Mouse (Mus musculus) ES-E14 (cell line): ENCODE measurements around the gene Ptprg. TPM values are rescaled to one million over a fixed set of nuclear protein-coding genes. Genes with fewer than 3 reads are reported as not detected.
"Not testable (repeated sequence)": the region's sequence is repeated elsewhere in the genome, so short reads cannot be mapped to it uniquely, and the experiment has no call there.

Source experiments
- DNase-seq: peaks from one replicate; pipeline ENCODE4 v3.0.0-alpha.2; 2013; ENCODE audit warnings: low read depth, low spot score
- H3K27ac ChIP-seq: 2 replicates; pipeline ENCODE4 v1.5.1; 2012; ENCODE audit warnings: low read depth, mild to moderate bottlenecking, low read length, moderate library complexity, mixed read lengths; ENCODE audit not compliant: poor library complexity, insufficient read depth, severe bottlenecking
- H3K36me3 ChIP-seq: 2 replicates; pipeline ENCODE4 v1.6.1; 2012; ENCODE audit warnings: mild to moderate bottlenecking, low read length, moderate library complexity, mixed read lengths; ENCODE audit not compliant: control insufficient read depth, poor library complexity, insufficient read depth, severe bottlenecking
- H3K4me1 ChIP-seq, 2 experiments: fragments of 150-350 bp in 1 of 2; sonication (generic) in 1 of 2; 2 replicates each; pipeline ENCODE4 v1.6.1; 2012; ENCODE audit warnings: low read length in 2 of 2, mild to moderate bottlenecking in 1 of 2, mixed read lengths in 1 of 2; ENCODE audit not compliant: control insufficient read depth in 2 of 2, insufficient read depth in 2 of 2, poor library complexity in 1 of 2
- H3K4me3 ChIP-seq, 2 experiments: fragments of 150-350 bp in 1 of 2; sonication (generic) in 1 of 2; 2 replicates each; pipeline ENCODE4 v1.5.1; 2012; ENCODE audit warnings: low read length in 2 of 2, low read depth in 1 of 2, mild to moderate bottlenecking in 1 of 2, mixed read lengths in 1 of 2; ENCODE audit not compliant: insufficient read depth in 1 of 2, poor library complexity in 1 of 2, severe bottlenecking in 1 of 2
- H3K9ac ChIP-seq: 2 replicates; pipeline ENCODE4 v1.6.1; 2012; ENCODE audit warnings: low read depth, mild to moderate bottlenecking, low read length, mixed read lengths; ENCODE audit not compliant: poor library complexity, insufficient read depth, severe bottlenecking
- H3K9me3 ChIP-seq: fragments of 150-350 bp; sonication (generic); 2 replicates; pipeline ENCODE4 v1.6.1; 2012; ENCODE audit warnings: low read depth, mild to moderate bottlenecking, low read length; ENCODE audit not compliant: control insufficient read depth, insufficient read depth
- CHD2 ChIP-seq: IDR thresholded peaks from 2 replicates; pipeline ENCODE4 v1.6.1; 2014; ENCODE audit warnings: mild to moderate bottlenecking, low read depth, low read length, inconsistent platforms
- HCFC1 ChIP-seq: IDR thresholded peaks from 2 replicates; pipeline ENCODE4 v1.6.1; 2012; ENCODE audit warnings: low read length, inconsistent platforms, borderline replicate concordance; ENCODE audit not compliant: insufficient read depth
- MAFK ChIP-seq: IDR thresholded peaks from 2 replicates; pipeline ENCODE4 v1.6.1; 2014; ENCODE audit warnings: mild to moderate bottlenecking, low read depth, low read length, inconsistent platforms; ENCODE audit not compliant: insufficient read depth
- ZC3H11A ChIP-seq: IDR thresholded peaks from 2 replicates; pipeline ENCODE4 v1.6.1; 2012; ENCODE audit warnings: low read depth, mild to moderate bottlenecking, inconsistent platforms, low read length, borderline replicate concordance
- ZNF384 ChIP-seq: IDR thresholded peaks from 2 replicates; pipeline ENCODE4 v1.6.1; 2012; ENCODE audit warnings: low read depth, low read length, inconsistent platforms
- in situ Hi-C, 2 experiments: fragments of 600-800 bp; cut with MboI; formaldehyde crosslinking; loops; one replicate each; pipeline ENCODE4 v1.15.1; 2025; ENCODE audit warnings: low sequenced_read_pairs in 2 of 2, inconsistent platforms in 1 of 2; ENCODE audit not compliant: unreplicated experiment in 2 of 2
- total RNA-seq: library from RNA; depleted of rRNA; stranded (reverse); fragments of 300-350 nt; gene quantifications from 2 replicates; pipeline ENCODE4 v1.2.3, GENCODE M21; 2012

Gene Ptprg
- total RNA-seq, 1 experiment: 59.8 TPM

DNA sequence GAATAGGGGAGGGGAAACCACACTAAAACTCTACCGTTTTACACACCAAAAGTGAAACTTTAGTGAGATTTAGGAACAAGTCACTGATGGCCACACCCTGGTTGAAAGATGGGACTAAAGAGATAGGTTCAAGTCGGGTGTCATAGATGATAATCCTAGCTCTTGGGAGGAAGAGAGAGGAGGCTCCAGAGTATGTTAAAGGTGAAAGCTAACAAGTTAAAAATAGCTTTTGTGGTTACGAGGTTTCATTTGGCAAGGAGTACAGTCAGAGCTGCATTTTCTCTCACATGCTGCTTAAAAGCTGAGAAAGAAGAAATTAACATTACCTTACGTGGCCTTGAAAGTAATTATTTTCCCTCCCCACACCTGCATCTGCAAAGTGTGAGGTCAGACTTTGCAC lies 690.4 kb downstream of the Ptprg start:
- in situ Hi-C loops: no loop called here
- no peak for DNase-seq
- TF ChIP-seq CHD2 (no peak), ZNF384 (no peak), HCFC1 (no peak), ZC3H11A (no peak), MAFK (no peak)
- Histone ChIP-seq H3K4me1 (no peaks in the 10 kb centered on the region), H3K9me3 (no peaks in the 10 kb centered on the region), H3K27ac (no peak overlapping the region), H3K36me3 (no peaks in the 10 kb centered on the region), H3K4me3 (no peak overlapping the region), H3K9ac (no peak overlapping the region)

DNA sequence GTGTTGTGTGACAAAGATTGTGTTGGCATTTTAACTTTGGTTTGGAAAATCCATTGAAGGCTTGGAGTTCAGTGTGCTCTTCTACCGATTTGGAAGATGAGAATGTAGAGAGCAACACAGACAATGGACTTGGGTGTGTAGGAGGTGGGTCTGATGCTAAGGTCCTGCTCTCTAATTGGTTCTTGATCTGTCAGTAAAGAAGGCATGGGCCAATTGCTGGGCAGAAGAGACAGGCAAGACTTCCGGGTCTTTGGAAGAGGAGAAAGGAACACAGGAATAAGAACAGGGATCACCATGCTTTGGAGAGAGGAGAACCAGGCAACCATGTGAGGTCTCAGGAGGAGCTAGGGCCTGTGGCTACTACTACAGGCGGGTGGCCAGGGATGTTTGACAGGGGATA lies 722.7 kb downstream of the Ptprg start:
- in situ Hi-C loops: no loop called here
- no peak for DNase-seq
- no peaks in the 10 kb centered on the region for H3K36me3 ChIP-seq
- H3K9ac ChIP-seq: no peak overlapping the region
- TF ChIP-seq MAFK: no peak
- TF ChIP-seq ZC3H11A: no peak
- TF ChIP-seq HCFC1: no peak
- peak; percentile 79 for TF ChIP-seq CHD2
- TF ChIP-seq ZNF384: no peak
- H3K9me3 ChIP-seq: no peaks in the 10 kb centered on the region
- H3K4me3 ChIP-seq: peak overlapping the region in 1 of 2 experiments; percentile 27; a peak in 1 of 4 replicates
- no peaks in the 10 kb centered on the region for H3K4me1 ChIP-seq
- H3K27ac ChIP-seq: no peak overlapping the region

DNA sequence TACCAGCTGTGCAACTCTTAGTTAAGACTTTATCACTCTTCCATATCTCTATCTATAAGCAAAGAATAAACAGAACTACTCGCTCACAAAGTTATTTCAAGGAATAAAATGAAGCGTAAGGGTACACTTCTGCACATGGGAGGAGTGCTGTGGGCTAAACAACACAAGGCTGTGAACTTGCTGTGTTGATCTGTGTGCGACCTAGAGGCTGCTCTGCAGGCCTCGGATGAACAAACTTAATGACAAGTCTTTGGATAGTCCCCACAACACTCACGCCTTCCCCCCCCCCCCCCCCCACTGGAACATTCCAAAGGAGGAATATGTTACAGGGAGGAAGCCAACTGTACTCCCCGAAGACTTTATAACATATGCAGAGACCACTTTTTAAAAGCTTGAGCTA lies 730.3 kb downstream of the Ptprg start, which contains the start of gene Gm49355:
Gene Gm49355 (plus strand): TSS at position 336 of the 400 bp plus-strand sequence.
- Histone ChIP-seq H3K9me3 (no peaks in the 10 kb centered on the region), H3K36me3 (no peaks in the 10 kb centered on the region), H3K4me1 (0 out of 4 replicates have a peak, but pooled peaks cover 0 to 2% of the 10 kb centered on the region in 2 experiments), H3K4me3 (peak within 1 kb of the TSS; percentile 69 to 87), H3K27ac (peak within 1 kb of the TSS; percentile 47), H3K9ac (peak within 1 kb of the TSS; percentile 88)
- no peak for DNase-seq
- TF ChIP-seq ZNF384: no peak
- TF ChIP-seq CHD2: no peak
- no peak for TF ChIP-seq ZC3H11A
- TF ChIP-seq MAFK: no peak
- TF ChIP-seq HCFC1: no peak
- in situ Hi-C loops: no loop called here

DNA sequence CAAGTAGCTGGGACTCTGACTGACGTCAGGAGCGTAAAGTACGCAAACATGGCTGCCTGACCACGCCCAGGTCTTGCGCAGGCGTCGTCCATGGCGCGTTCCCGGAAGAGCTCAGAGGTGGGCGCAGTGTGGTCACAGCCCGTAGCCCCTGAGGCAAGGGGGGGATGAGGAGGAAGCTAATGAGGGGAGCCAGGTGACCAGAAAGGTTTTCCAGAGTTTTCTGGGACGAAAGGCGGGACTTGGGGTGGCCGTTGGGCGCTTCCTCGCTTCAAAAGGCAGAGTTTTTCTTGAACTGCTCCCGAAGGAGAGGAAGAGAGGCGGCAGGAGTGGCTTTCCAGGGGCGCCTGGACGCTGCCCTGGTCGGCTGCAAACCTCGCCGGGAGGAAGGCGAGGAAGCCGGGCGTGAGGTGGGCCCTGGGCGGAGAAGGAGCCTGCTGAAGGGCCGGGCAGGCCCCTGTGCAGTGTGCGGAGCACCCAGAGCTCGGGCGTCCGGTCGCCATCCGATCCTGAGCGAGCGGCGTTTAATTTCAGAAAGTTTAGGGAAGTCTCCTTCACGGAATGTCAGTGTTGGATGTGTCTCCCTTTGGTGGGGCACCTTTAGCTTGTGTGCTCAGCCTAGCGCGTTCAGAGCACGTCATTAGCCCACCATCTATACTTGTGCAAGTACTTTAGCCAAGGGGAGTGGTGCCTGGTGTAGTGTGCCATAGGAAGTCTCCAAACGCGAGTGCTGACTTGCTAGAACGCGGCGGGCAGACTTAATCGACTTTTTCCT lies 731.0 kb downstream of the Ptprg start, which contains the start of gene 3830406C13Rik:
Gene 3830406C13Rik (plus strand): TSS at position 33 of the 772 bp plus-strand sequence.
- H3K4me3 ChIP-seq: peak within 1 kb of the TSS; percentile 69 to 87
- peak; percentile 73 for DNase-seq
- H3K9me3 ChIP-seq: no peaks in the 10 kb centered on the region
- no peak for TF ChIP-seq CHD2
- TF ChIP-seq HCFC1: no peak; the same call in 1 of the 2 replicates
- no peak for TF ChIP-seq MAFK
- no peak for TF ChIP-seq ZNF384
- TF ChIP-seq ZC3H11A: no peak
- peak within 1 kb of the TSS; percentile 88 for H3K9ac ChIP-seq
- 0 out of 4 replicates have a peak, but pooled peaks cover 0 to 2% of the 10 kb centered on the region in 2 experiments for H3K4me1 ChIP-seq
- H3K36me3 ChIP-seq: peaks cover 2% of the 10 kb centered on the region; the same call in 1 of the 2 replicates
- in situ Hi-C loops: no loop called here
- peak within 1 kb of the TSS; percentile 47 for H3K27ac ChIP-seq

DNA sequence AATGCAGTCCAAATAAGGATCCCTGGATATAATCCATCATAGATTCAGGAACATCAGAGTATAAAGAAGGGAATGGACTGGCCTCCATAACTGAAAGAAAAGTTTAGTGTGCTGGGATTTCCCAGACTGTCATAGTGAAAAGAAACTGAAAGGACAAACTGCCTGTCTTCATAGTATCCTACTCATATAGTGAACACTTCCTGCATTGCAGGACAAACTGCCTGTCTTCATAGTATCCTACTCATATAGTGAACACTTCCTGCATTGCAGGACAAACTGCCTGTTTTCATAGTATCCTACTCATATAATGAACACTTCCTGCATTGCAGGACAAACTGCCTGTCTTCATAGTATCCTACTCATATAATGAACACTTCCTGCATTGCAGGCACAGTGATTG lies 736.4 kb downstream of the Ptprg start:
- H3K9ac ChIP-seq, H3K36me3 ChIP-seq, H3K4me1 ChIP-seq, DNase-seq, H3K9me3 ChIP-seq, H3K4me3 ChIP-seq, in situ Hi-C loops, H3K27ac ChIP-seq: not testable (repeated sequence)
